Mouse (Mus musculus) lung, postnatal 4 days (tissue): ENCODE results near the gene Fhad1.

Source experiments
- DNase-seq, 2 experiments: peaks; one replicate each; pipeline ENCODE4 v3.0.0; 2021

Gene Fhad1

DNA sequence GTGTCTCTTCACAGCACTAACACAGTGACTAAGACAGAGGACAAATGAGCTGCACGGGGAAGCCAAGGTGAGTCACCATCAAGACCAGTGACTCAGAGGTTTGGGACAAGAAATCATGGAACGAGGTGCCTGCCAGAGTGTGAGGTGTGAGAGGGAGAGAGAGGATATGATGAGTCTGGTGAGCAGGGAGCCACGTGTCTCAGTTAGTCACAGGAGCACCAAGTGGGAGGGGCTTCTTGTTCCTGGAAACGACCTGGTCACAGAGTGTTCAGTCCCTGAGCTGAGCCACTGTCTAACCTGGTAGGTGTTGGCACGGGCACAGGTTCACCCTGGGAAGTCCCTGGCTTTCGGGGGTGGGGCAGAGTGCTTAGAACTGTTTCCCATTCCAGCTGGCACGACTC, 86.0 kb downstream of the Fhad1 start:
- peak; percentile 57 to 72 for DNase-seq

DNA sequence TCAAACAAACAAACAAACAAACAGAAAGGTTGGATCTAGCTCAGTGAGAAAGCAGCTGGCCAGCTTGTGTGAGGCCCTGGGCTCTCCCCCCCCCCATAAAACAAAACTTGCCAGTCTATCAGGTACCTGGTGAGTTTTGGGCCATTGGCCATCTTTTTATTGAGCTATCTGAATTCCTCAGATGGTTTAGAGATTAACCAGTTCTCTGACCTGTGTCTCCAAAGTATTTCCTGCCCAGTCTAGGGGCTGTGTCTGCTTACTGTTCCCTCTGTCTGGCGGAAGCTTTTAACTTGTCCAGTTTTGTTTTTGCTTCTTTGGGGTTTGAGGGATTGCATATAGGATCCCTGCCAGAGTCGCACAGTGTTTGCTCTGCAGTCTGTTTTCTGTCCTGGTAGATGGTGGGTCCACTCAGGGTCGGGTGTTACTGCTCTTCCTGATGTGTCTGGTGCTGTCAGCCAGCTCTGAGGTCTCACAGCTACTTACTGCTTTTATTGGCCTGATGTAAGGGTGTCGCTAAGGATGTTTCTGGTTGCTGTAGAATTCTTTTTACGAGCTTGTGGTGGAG, 89.0 kb downstream of the Fhad1 start:
- DNase-seq, result no peak

DNA sequence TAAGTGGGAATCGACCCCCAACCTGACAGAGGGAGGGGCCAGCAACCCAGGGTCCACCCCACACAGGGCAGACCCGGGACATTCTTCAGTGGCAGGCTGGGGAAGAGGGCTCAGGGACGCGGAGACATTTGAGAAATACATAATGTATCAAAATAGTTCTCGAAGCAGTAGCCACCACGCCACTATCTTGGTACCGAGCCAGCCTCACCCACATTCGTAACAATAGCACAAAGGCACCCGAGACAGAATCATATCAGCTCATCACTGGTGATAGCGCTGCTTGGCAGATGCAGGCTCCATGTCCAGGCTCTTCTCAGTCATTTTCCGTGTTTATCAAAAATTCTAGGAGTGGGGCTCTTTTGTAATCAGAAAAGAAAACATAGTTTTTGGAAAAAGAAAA, 90.9 kb downstream of the Fhad1 start:
- no peak for DNase-seq

DNA sequence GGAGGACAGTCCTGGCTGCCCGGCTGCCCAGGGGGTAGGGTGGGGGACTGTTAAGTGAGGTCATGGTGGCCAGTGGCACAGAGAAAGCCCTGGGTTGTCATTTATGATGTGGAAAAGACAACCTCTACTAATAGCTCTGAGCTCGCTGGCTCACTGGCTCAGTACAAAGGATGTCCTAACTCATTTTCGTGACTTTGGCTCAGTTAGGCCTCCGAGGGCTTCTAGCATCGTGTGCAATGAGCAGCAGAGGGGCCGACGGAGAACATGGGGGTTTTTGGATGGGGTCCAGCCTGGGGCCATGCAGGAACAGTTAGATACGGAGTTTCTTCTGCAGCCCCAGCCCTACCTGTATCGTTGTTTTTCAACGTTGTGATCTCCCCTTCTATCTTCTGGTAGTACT, 94.5 kb downstream of the Fhad1 start:
- DNase-seq, result no peak

DNA sequence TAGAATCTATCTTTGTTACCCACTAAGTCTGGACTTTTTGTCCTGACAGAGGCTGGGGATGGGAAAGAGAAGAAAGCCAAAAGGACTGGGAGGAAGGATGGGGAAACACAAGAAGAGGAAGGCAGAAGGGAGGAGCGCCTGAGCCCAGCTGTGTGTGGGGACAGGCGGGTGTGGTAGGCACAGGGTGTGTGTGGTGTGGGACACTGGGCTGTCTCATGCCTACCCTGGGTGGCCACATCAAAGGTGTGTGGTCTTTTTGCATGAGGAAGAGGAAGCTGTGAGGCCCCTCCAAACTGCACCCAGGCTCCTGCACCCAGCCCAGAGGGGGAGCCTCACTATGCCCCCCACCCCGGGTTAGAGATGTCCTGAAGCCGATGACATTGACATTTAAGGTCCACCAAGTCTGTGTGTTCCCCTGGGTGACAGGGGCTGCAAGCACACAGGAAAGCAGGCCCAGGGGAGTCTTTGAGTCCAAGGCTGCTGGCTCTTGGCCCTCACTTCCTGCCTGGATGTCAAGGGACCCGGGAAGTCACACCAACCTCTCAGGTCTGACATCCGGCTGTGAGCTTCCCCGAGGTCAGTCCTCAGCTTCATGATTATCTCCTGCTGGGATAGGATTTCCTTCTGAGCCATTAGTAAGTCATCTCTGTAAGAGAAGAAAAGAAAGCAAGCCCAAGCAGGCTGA, 97.0 kb downstream of the Fhad1 start:
- DNase-seq, result no peak

- DNase-seq, result peak; percentile 38 to 73
These were observed 100.8 kb downstream of the Fhad1 start for GRCm38 (mm10) chr4:141914040-141914439.

GRCm38 (mm10) chr4:141913201-141913993, 101.5 kb downstream of the Fhad1 start:
- DNase-seq, result peak in 1 of 2 experiments; percentile 53

- no peak for DNase-seq
These were observed 110.2 kb downstream of the Fhad1 start for GRCm38 (mm10) chr4:141904710-141905109.

GRCm38 (mm10) chr4:141902479-141902858, 112.4 kb downstream of the Fhad1 start:
- DNase-seq, result no peak

GRCm38 (mm10) chr4:141901711-141902478, 113.0 kb downstream of the Fhad1 start:
- no peak for DNase-seq

GRCm38 (mm10) chr4:141900421-141900820, 114.5 kb downstream of the Fhad1 start:
- no peak for DNase-seq

DNA sequence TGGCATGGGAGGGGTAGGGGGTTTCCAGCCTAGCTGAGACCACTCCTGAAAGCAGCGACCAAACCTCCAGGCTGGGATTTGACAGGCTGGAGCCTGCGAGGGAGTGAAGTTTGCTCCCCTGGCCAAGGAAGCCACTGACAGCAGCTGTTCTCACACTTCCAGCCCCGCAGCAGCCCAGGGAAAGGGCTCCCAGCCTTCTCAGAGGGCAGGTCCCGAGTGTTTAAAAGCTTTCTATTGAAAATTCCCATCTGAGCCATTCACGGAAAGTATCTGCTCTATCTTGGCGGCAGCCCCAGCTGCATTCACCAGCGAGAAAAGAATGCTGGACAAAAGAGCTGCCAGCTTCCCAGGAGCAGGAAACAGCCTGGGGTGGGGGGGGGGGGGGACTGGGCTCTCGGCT, 114.9 kb downstream of the Fhad1 start:
- peak; percentile 50 to 84 for DNase-seq

DNA sequence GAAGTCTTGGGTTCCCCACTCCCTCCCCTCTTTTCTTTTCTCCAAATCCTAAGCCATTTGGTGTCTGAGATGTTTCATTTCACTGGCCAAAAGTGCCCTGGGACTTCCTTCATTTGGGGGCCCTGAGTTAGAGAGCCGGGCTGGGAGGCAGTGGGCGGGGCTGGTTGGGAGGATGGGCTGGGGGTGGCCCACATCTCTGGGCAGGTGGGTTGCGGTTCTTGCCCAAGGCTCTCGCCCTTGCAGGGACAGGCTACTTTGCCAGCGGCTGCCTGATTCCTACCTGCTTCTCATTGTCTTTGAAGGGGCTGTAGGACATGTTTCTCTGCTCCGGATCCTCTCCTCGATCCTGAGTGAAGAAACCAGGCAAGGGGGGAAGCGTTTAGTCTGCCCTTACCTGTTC, 116.0 kb downstream of the Fhad1 start:
- DNase-seq, result no peak

DNA sequence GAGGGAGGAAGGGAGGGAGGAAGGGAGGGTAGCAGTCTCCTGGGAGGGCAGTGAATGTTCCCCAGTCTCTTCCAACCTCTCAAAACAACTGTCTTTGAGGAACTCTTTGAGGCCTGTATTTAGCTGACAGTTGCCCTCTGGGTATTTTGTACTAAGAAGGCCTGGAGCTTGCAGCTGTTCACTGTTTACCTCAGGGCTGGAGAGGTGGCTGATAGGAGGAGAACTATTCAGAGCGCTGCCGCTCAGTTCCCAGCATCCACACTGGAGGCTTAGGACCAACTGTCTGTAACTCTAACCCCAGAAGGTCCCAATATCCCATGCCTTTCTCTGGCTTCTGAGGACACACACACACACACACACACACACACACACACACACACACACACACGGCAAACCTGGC, 117.0 kb downstream of the Fhad1 start:
- no peak for DNase-seq

GRCm38 (mm10) chr4:141897225-141897624, 117.7 kb downstream of the Fhad1 start:
- DNase-seq, result peak; percentile 45 to 82

DNA sequence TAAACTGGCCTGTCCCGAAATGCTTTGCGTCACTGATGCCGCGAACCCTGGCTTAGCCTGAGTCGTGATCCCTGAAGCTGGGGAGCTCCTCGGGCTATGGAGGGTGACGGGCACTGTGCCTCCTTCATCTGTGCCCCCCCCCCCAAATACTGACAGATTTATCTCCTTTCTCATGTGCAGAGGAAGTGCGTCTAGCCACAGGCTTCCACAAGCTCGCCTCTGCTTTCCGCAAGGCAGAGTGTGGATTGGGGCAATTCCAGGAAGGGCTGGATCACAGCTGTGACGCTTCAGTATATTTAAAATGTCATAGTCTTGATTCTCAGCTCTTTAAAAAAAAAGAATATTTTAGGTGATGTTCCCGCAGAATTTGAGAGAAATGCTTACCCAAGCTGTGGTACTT, 119.1 kb downstream of the Fhad1 start:
- no peak for DNase-seq

DNA sequence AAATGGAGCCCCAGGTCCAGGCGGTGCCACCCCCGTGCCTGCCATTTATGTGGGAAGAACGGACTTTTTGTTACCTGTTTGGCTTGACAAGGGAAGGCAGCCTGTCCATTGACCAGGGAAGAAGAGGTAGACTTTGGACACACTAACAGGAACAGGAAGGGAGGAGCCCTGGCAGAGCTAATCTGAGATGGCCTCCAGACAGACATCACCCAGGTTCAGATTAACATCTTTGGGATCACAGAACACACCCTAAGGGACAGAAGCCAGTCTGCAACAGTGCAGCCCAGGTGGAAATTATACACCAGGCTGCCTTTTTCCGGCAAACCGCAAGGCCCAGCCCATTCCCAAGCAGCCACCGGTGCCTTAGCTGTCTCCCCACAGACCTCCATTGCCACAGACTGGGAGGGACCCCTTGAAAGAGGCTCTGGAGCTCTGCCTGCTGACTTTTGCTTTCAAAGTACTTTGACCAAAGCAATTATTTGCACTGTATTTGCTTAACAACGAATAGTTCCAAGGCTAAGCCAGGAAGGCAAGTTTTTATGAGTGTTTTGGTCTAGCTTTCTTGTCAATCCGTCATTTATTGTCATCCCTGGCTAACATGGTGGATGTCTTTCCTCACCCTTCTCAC, 121.6 kb downstream of the Fhad1 start:
- DNase-seq, result no peak

DNA sequence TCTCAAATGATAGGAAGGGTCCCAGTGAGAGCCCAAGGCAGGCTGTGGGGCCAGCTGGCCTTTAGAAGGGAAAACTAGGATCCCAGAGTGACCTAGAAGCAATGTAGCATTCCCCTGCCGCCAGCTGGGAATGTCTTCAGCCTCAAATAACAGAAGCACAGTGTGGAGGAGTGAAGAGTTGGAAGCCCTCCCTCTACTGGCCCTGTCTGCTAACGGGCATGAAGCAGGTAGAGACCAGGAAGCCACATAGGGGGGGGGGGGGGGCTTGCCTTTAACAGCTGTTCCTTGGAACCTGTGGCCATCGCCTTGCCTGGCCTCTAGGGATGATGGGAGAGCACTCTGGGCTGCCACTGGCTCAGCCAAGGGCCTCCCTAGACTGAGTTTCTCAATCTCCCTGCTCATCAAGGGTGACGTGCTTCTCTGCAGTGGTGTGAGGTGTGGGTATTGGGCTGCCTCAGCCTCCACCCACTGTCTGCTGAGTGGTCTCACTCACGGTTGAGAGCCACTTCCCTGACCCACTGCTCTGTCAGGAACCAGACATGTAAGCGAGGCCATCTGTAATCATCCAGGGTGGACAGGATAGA, 128.4 kb downstream of the Fhad1 start:
- DNase-seq, result no peak

DNA sequence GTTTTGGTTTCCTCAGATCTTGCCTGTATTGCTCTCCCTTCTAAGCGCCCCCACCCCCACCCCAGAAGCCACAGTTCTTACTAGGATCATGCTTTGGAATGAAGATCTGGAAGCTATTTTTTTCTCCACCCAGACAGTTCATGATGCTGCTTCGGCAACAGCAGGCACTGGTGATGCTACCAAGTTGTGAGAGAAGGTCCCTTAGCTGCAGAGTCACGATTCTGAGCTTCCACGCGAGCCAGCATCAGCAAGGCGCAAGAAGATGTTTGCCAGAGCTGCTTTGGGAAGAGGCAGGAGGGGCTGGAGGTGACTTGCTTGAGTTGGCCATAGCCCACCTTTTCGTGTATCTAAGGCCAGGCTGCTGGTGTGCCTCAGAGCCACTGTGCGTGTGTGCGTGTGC, 129.4 kb downstream of the Fhad1 start:
- no peak for DNase-seq

DNA sequence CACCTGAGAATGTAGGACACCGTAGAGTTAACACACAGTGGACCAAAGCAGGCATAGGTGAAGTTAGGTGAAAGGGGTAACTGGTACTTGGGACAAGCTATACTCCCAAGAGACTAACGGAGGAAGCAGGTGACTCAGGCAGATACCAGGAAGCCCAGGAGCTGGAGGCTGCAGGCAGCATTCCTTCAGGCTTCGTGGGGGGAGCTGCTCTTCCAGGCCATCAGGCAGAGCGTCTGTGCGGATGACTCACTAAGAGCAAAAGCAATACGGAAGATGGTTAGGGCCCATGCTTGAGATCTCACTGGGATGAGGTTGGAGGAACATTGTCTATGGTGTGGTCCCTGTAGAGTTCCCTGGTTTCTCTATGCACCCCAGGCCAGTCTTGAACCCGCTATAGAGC, 132.0 kb downstream of the Fhad1 start:
- no peak for DNase-seq

GRCm38 (mm10) chr4:141881950-141882349, 132.9 kb downstream of the Fhad1 start:
- peak in 1 of 2 experiments; percentile 33 for DNase-seq

DNA sequence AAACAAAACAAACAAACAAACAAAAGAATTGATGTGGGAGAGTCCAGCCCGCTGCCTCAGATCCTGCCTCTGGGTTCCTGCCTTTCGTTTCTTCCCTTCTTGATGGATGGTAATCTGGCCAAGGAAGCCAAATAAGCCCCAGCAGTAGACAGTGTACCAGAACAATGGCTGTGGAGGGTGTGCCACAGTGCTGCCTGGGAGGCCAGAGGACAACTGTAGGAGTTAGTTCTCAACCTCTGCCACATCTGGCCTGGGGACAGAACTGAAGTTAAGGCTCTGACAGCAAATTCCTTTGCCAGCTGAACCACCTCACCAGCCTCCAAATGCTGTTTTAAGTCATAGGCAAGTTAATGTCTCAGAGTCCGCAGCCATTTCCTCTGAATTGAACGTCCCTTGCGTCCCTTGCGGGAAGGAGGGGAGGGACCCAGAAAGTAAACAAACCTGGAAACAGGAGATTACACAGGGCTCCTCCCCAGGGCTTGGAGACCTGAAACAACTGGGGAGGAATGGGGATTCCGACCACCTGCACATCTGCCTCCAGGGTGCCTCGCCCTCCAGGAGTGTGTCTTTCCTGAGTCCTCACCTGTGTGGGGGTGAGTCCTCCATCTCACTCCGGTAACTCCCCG, 133.5 kb downstream of the Fhad1 start:
- no peak for DNase-seq
